Mouse (Mus musculus) R1 (cell line): ENCODE measurements around the gene Ttc1.

Experiments used
- DNase-seq: peaks from one replicate; pipeline ENCODE4 v3.0.0-alpha.2; 2018; ENCODE audit warnings: low read depth, low spot score

The Ttc1 gene

DNA sequence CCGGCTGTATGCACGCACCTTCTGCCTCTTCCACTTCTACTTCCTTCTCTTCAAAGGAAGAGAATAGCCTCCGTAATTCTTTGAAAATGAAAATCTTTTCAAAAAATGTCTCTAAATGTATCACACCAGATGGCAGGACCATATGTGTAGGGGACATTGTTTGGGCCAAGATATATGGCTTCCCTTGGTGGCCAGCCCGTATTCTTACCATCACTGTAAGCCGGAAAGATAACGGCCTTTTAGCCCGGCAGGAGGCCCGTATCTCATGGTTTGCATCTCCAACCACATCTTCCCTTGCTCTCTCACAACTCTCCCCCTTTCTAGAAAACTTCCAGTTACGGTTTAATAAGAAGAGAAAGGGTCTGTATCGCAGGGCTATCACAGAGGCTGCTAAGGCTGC, 42.1 kb downstream of the Ttc1 start:
- DNase-seq = no peak

DNA sequence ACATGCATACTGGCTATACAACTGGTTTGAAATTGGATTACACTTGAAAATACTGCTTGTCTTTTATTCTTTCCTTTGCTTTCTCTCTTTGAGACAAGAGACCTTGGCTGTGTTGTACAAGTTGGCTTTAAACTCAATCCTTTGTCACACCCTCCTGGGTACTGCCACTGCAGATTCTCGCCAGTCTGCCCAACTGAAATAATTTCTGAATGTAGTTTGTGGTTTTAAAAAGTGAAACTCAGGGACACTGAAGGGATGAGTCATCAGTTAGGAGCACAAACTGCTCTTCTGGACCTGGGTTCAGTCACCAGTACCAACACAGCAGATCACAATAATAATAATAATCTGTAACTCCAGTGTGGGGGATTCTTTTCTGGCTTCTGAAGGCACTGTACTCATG, 44.3 kb downstream of the Ttc1 start:
- no peak for DNase-seq

DNA sequence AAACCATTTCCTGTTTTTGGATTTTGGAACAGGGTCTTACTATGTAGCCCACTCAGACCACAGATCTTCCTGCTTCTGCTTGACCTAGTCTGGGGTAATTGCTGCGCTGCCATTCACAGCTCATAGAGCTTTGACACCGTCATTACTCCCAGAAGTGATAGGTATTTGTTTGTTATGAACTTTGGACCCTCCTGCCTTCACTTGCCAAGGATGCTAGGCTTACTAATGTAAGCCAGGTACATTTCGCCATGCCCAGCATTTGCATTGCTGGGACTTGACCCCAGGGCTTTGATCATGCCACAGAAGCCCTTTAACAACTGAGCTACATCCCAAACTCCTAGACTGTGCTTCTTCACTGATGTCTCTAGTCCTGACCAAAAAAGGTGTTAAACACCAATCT, 47.5 kb downstream of the Ttc1 start:
- DNase-seq = no peak

DNA sequence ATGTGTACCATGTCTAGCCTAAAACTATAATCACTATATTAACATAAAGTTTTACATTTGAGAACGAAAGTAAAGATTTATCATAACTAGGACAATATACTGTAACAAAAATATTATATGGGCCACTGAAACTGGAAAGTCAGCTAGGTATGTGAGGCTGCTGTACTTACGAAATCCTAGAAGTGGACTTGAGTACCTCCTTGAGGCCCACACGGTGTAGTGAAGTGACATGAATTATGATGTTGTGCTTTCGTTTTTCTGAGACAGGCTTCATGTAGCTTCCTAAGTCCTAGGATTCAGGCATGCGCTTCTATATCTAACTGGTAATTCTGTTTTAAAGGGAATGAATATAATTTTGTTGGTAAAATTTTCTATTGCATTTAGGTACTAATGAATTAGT, 49.2 kb downstream of the Ttc1 start:
- no peak for DNase-seq

DNA sequence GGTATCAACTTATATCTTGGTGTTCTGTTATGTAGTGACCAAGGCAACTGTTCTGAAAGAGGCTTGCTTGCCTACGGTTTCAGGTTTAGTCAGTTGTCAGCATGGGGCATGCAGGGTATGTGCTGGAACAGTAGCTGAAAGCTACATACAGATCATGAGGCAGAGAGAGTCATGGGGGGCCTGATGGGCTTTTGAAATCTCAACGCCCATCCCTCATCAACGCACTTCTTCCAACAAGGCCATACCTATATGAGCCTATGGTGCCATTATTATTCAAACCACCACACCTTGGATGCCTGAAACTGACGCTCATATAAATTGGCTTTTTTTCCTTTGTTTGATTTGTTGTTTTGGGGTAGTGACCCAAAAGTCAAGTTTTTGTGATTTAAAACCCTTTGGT, 51.2 kb downstream of the Ttc1 start:
- peak; percentile 92 for DNase-seq

DNA sequence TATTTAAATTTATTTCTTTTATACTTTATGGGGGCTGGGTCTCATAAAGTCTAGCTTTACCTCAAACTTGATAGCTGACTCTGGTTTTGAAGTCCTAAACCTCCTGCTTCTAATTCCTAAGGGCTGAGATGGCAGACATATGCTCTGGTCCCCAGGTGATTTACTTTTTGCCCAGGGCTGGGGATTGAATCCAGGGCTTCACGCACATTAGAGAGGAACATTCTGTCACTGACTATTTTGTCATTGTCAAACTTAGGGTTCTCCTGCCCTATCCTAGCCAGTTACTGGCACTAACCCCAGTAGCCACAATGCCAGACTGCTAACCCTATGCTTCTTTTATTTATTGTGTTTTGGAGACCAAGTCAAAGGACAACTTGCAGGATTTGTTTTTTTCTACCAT, 59.0 kb downstream of the Ttc1 start:
- no peak for DNase-seq

DNA sequence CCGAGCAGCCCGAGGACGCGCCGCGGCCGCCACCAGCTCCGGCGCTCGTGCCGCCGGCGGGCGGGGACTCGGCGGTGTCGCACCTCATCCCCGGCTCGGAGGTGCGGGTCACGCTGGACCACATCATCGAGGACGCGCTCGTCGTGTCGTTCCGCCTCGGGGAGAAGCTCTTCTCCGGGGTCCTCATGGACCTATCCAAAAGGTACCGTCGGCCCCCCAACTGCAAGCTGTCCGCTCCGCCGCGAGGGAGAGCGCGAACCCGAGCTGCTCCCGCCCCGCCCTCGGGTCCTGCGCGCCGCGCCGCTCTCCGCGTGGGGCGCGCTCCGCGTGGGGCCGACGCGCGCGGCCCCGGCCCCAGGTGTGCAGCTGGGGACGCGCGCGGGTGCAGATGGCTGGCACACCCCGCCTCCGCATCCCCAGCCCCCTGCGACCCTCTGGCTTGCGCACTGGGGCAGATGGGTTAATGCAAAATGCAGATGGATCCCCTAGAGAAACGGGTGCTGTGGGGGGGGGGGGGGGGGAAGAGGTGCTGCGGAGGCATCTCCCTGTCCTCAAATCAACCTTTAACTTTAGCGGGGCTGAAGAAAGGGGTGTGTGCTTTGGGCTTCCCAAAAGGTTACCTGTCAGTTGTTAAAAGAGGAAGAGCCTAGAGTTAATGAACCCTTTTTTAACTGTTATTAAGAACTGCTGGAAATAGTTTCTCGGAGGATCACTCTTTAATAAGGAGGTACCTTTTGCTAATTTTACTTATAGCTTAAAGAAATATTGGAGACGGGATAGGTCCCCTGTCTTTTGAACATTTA, 65.2 kb downstream of the Ttc1 start:
- peak; percentile 43 for DNase-seq

DNA sequence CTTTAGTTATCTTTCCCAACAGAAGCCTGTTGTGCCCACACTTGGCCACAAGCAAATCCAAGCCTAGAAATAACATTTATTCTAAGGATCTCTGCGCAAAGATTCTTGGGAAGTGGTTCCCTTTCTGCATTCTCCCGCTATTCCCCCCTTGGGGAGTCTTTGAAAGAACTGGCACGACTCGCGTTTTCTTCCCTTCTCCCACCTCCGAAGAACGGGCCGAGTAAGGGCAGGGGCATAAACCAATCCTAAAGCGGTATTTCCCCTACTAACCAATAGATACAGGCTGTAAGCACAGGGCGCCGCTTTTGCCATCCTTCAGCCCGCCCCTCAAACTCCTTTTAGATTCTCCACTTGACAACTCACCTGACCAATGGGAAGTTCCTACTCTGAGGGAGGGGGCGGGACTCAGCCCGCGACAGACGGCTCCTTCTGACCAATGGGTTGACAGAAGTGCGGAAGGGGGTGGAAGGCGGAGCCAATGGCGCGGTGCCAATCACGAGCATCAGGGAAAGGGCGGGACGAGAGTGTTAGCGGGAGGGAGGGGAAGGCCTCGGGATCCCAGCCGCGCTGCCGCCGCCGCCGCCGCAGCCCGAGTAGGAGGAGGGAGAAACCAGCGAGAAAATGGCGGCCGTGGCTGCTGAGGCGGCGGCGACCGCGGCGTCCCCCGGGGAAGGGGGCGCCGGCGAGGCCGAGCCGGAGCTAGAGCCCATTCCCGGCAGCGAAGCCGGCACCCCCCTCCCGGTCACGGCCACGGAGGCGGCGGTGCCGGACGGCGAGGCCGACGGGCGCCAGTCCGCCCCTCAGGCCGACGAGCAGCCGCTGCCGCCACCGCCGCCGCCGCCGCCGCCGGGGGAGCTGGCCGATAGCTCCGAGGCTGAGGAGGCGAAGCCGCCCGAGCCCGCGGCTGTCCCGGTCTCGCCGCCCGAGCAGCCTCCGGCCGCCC, 66.1 kb downstream of the Ttc1 start, which contains the start of gene Pwwp2a:
Gene Pwwp2a (plus strand): TSS at position 527 of the 943 bp plus-strand sequence.
- peak; percentile 100 for DNase-seq
